Mouse (Mus musculus) E14TG2a.4 (cell line): ENCODE results near the gene Poln.

ENCODE experiments used
- H3K27me3 ChIP-seq: 2 replicates; pipeline ENCODE4 v1.6.1; 2014; ENCODE audit warnings: low read length, control low read depth; ENCODE audit not compliant: insufficient read depth
- H3K36me3 ChIP-seq: 2 replicates; pipeline ENCODE4 v1.6.1; 2014; ENCODE audit warnings: low read length, control low read depth; ENCODE audit not compliant: insufficient read depth
- H3K4me1 ChIP-seq: replicated peaks from 2 replicates; pipeline ENCODE4 v1.6.1; 2014; ENCODE audit warnings: low read depth, low read length, control low read depth
- H3K4me3 ChIP-seq: replicated peaks from 2 replicates; pipeline ENCODE4 v1.5.1; 2014; ENCODE audit warnings: mild to moderate bottlenecking, low read length
- H3K9me3 ChIP-seq: 2 replicates; pipeline ENCODE4 v1.6.1; 2014; ENCODE audit warnings: low read length, control low read depth
- CTCF ChIP-seq: conservative IDR thresholded peaks from 2 replicates; pipeline ENCODE4 v1.5.1; 2014; ENCODE audit warnings: low read length
- NANOG ChIP-seq: IDR thresholded peaks from 2 replicates; pipeline ENCODE4 v1.6.1; 2014; ENCODE audit warnings: borderline replicate concordance, low read length, mixed read lengths
- POU5F1 ChIP-seq: IDR thresholded peaks from 2 replicates; pipeline ENCODE4 v1.6.1; 2014; ENCODE audit warnings: low read length, borderline replicate concordance

Poln gene

GRCm38 (mm10) chr5:34183976-34184375 lies 14.7 kb upstream of the Poln start:
- TF ChIP-seq CTCF (no peak), POU5F1 (no peak), NANOG (no peak)

GRCm38 (mm10) chr5:34183156-34183880 lies 14.1 kb upstream of the Poln start:
- peaks cover 12% of the 10 kb centered on the region for H3K9me3 ChIP-seq
- TF ChIP-seq NANOG (no peak), CTCF (no peak), POU5F1 (no peak)
- no peak overlapping the region for H3K4me3 ChIP-seq
- H3K27me3 ChIP-seq: peaks cover 31% of the 10 kb centered on the region
- peaks cover 17% of the 10 kb centered on the region for H3K4me1 ChIP-seq
- no peaks in the 10 kb centered on the region for H3K36me3 ChIP-seq

More at GRCm38 (mm10) chr5:34183976-34184375, 14.7 kb upstream of the Poln start:
- H3K36me3 ChIP-seq: no peaks in the 10 kb centered on the region
- H3K27me3 ChIP-seq: peaks cover 31% of the 10 kb centered on the region
- H3K4me1 ChIP-seq: peaks cover 22% of the 10 kb centered on the region
- H3K4me3 ChIP-seq: no peak overlapping the region
- H3K9me3 ChIP-seq: peaks cover 6% of the 10 kb centered on the region

- no peak overlapping the region for H3K4me3 ChIP-seq
- H3K4me1 ChIP-seq: peaks cover 17% of the 10 kb centered on the region
- TF ChIP-seq NANOG: no peak
- TF ChIP-seq CTCF: no peak
- TF ChIP-seq POU5F1: no peak
- H3K36me3 ChIP-seq: no peaks in the 10 kb centered on the region
- H3K9me3 ChIP-seq: peaks cover 12% of the 10 kb centered on the region
- peaks cover 31% of the 10 kb centered on the region for H3K27me3 ChIP-seq
Observed at GRCm38 (mm10) chr5:34182486-34182885, 13.2 kb upstream of the Poln start.

DNA sequence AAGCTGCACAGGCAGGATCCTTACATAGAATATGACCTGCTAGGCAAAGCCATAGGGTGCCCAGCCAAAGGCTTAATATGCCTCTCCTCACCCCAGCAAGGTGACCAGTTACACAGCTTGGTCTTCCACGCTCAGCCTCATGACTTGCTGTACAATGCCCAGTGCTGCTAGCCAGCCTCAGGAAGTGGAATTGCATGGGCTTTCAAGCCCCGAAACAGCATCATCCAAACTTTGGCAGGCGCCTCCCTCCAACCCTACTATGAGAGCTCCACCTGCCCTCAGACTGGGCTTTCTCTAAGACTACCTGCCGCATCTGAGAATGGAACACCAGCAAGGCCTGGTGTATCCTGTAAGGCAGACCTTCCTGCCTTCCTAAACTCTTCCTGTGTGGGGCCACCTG lies 8.6 kb upstream of the Poln start:
- H3K36me3 ChIP-seq: no peaks in the 10 kb centered on the region
- no peak overlapping the region for H3K4me3 ChIP-seq
- no peak for TF ChIP-seq POU5F1
- TF ChIP-seq CTCF: no peak
- TF ChIP-seq NANOG: no peak
- peaks cover 12% of the 10 kb centered on the region for H3K9me3 ChIP-seq
- H3K27me3 ChIP-seq: no peaks in the 10 kb centered on the region
- peaks cover 38% of the 10 kb centered on the region for H3K4me1 ChIP-seq

DNA sequence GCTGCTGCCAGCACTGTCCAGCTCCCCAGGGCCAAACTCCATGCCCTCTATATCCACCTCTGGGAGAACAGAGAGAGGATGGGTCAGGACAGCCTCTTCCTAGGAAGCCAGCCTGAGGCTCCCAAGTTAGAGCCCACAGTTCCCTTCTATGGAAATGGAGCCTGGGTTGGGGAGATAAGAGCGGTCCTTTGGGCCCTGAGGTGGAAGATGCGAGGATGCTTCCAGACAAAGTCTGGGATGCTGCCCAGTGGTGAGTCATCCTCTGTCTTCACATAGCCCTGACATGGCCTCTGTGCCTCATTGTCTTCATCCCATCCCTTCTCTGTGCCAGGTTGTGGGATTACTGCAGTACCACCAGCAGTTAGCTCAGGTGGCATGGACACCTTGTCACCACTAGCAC lies 7.8 kb upstream of the Poln start:
- peaks cover 12% of the 10 kb centered on the region for H3K9me3 ChIP-seq
- no peaks in the 10 kb centered on the region for H3K27me3 ChIP-seq
- TF ChIP-seq CTCF (no peak), POU5F1 (no peak), NANOG (no peak)
- no peak overlapping the region for H3K4me3 ChIP-seq
- H3K4me1 ChIP-seq: peaks cover 40% of the 10 kb centered on the region
- no peaks in the 10 kb centered on the region for H3K36me3 ChIP-seq

DNA sequence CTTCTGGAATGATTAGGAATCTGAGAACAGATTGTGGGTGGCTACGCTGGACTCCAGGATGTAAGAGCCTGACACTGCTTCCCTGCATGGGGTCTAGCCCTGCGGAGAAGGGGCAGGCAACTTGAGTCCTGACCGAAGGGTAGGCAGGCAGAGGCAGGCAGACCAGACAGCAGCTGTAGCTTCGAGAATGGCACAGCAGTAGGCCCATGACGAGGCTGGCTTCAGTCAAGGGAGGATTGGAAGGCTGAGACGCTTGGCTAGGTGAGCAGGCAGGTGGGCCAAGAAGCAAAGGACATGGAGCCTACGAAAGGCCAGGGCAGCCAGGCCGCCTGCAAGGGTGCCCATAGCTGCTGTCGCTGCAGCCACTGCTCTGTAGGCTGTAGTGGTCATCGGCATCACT lies 7.4 kb upstream of the Poln start:
- H3K9me3 ChIP-seq: peaks cover 12% of the 10 kb centered on the region

DNA sequence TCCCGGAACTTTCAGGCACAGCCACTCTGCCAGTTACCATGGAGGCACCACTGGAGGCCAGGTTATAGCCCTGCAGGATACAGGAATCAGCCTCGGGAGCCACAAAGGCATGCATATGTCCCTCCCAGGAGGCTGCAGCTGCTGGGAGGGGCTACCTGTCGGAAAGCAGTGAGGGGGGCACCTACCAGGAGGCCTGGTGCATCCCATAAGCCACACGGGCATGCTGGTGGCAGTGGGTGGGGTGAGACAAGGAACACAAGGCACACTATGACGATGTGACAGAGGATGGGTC lies 6.1 kb upstream of the Poln start:
- Histone ChIP-seq H3K4me3 (0 out of 2 replicates have a peak overlapping the region, but pooled peaks have one; percentile 7), H3K36me3 (no peaks in the 10 kb centered on the region), H3K4me1 (peaks cover 50% of the 10 kb centered on the region), H3K27me3 (no peaks in the 10 kb centered on the region), H3K9me3 (peaks cover 12% of the 10 kb centered on the region)
- TF ChIP-seq NANOG (no peak), CTCF (no peak), POU5F1 (no peak)

More for the DNA sequence above, 7.4 kb upstream of the Poln start:
- H3K27me3 ChIP-seq: no peaks in the 10 kb centered on the region
- no peaks in the 10 kb centered on the region for H3K36me3 ChIP-seq
- TF ChIP-seq CTCF (no peak), NANOG (no peak), POU5F1 (no peak)
- H3K4me1 ChIP-seq: peaks cover 40% of the 10 kb centered on the region
- H3K4me3 ChIP-seq: no peak overlapping the region

- Histone ChIP-seq H3K4me3 (0 out of 2 replicates have a peak overlapping the region, but pooled peaks have one; percentile 7), H3K9me3 (peaks cover 12% of the 10 kb centered on the region), H3K27me3 (no peaks in the 10 kb centered on the region), H3K4me1 (peaks cover 56% of the 10 kb centered on the region), H3K36me3 (no peaks in the 10 kb centered on the region)
- no peak for TF ChIP-seq NANOG
- TF ChIP-seq CTCF: no peak
- TF ChIP-seq POU5F1: no peak
Observed at GRCm38 (mm10) chr5:34174550-34175402, 5.5 kb upstream of the Poln start.
